Mouse (Mus musculus) adrenal gland, postnatal 10 days (tissue): ENCODE measurements around the gene Abt1. TPM values are rescaled to one million over a fixed set of nuclear protein-coding genes. Genes with fewer than 3 reads are reported as not detected.

Experiments
- DNase-seq: peaks from one replicate; pipeline ENCODE4 v3.0.0; 2021; ENCODE audit warnings: mixed read lengths
- long read RNA-seq, 2 experiments: library from polyadenylated mRNA; stranded (forward); transcript quantifications; one replicate each; pipeline ENCODE4 v2.0.0; 2021
- total RNA-seq, 2 experiments: library from RNA; stranded (reverse); gene quantifications; 2 replicates each; pipeline ENCODE4 v1.2.3; 2021

The Abt1 gene
- 1 to 10 TPM; 6.1 to 7.1 TPM for total RNA-seq
- long read RNA-seq, experiment 1, full-length matches to known transcripts = 34 of 36 reads
- long read RNA-seq, experiment 1, partial matches to known transcripts = 0 of 36 reads
- long read RNA-seq, experiment 1, other reads (novel, unspliced or antisense) = 2 of 36 reads
- long read RNA-seq, experiment 2, full-length matches to known transcripts = 12 of 14 reads
- long read RNA-seq, experiment 2, partial matches to known transcripts = 1 of 14 reads
- long read RNA-seq, experiment 2, other reads (novel, unspliced or antisense) = 1 of 14 reads

- DNase-seq = peak; percentile 97
Observed at GRCm38 (mm10) chr13:23423286-23424051, at the start of gene Abt1. TSS of gene Abt1 (minus strand) at chr13:23423866.

DNA sequence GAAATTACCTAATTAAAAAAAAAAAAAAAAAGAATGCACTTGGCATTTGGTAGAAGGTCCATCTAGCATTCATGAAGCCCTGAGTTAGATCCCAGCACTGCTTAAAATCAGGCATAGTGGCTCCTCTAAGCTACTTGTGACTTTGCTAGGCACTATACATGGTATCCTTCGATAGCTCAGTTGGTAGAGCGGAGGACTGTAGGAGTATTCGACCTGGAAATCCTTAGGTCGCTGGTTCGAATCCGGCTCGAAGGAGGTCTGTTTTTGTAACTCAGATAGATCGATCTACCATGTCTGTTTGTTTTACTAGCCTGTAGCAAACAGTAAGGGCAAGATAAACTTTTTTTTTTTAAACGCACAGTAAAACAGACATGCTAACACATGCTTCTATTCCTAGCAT, 43.2 kb upstream of the Abt1 start:
- peak; percentile 74 for DNase-seq

- no peak for DNase-seq
Observed at GRCm38 (mm10) chr13:23466306-23466705, 42.6 kb upstream of the Abt1 start.

GRCm38 (mm10) chr13:23465600-23466109, 42.0 kb upstream of the Abt1 start, which contains the start of gene Btn1a1:
TSS of gene Btn1a1 (minus strand) at chr13:23465901.
- no peak for DNase-seq

DNA sequence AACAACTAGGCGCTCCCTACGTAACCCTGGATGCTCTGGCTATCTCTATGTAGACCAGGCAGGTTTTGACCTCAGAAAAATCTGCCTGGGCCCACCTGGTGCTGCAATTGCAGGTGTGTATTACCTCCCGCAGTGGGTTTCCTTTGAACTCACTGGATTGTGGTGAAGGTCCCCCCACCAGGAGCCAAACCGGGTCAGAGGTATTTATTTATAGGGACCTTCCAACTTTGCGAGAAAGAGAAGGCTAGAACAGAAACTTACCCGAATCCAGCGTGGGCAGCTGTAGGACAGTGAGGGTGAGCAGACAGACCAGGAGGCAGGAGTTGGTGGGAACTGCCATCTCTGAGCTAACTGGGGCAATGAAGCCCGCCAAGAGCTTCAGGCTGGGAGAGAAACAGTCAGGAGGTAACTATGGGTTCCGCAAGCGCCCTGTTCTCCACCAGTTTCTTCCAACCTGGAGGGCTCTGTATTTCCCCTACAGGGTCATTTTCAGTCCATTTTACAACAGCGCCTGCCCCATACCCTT, 41.2 kb upstream of the Abt1 start:
- no peak for DNase-seq

GRCm38 (mm10) chr13:23464224-23464637, 40.6 kb upstream of the Abt1 start:
- peak; percentile 39 for DNase-seq

DNA sequence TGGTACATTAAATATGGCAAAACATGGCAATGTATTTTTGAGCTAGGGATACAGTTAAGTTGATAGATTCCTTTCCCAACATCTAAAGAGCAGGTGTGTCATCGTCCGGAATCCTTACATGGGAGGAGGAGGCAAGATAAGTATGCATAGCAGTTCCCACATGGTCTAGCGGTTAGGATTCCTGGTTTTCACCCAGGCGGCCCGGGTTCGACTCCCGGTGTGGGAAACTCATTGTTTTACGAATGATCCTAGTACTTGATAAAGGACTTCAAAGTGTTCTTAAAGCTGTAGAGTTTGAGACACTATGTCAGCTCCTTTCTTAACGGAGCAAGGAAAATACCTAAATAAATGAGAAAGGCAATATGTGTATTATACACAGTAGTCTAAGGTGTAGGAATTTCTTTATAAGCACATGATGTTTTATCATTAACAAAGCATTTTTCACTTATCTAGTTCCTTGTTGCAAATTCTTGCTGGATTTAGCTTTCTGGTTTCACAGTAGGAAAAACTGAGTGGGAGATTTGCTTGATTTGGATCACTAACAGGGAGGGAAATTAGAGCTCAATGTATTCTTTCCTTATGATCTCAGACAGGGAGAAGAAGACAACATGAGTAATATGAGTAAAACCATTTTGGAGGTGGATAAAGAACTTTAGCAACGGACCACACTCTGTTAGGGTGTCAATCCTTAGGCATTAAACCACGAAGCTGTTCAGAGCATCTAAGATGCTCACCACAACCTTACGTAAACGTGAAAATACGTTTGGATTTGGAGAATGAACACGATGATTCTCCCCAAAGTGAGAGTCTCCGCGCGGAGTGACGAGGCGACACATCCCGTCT, 39.9 kb upstream of the Abt1 start:
- peak; percentile 80 for DNase-seq

DNA sequence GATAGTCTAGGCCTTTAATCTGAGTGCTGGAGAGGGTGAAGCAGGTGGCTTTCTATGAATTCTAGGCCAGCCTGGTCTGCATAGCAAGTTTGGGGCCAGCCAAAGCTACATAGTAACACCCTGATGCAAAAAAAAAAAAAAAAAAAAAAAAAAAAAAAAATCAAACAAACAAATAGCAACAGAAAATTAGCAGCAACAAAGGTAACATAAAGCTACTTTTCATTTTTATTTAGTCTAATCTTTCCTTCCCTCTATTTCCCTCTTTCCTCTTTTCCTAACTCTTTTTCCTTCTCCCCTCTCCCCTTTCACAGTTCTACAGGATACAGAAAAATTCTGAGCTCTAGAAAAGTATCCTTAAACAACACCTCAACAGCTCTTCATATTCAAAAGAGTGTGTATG, 39.0 kb upstream of the Abt1 start:
- no peak for DNase-seq

- no peak for DNase-seq
Observed at GRCm38 (mm10) chr13:23462063-23462462, 38.4 kb upstream of the Abt1 start.

- DNase-seq = no peak
Observed at GRCm38 (mm10) chr13:23459264-23459846, 35.7 kb upstream of the Abt1 start.

DNA sequence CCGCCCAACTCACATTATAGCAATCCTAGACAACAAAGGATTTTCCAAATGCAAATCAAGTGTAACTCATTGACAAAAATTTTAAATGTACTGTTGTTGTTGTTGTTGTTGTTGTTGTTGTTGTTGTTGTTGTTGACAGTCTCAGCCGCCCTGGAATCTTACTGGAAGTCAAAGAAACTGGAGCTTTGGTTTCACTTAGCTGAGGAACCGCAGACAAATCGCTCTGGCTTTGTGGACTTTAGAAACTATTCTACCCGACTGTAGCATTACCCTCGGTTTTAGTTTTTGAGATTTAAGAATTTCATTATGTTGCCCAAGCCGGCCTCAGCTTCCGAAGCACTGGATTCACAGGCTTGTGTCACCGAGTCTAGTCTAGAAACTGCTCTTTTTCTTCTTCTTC, 30.3 kb upstream of the Abt1 start:
- no peak for DNase-seq

GRCm38 (mm10) chr13:23453362-23453862, 29.7 kb upstream of the Abt1 start:
- peak; percentile 80 for DNase-seq

DNA sequence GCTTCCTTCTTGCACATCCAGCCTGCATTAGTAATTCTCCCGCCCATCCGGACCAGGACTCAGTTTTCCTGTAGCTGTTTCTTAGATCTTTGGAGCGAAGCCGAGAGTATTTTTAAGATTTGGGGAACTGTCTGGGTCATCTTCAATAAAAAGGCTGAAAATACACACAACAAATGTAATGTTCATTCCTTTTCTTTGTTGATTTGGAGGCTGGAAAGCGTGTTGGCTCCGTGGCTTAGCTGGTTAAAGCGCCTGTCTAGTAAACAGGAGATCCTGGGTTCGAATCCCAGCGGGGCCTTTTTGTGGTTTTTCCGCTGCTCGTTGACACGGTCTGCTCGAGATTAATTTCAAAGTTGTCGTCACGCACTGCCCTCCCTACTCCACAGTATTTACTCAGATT, 26.7 kb upstream of the Abt1 start:
- peak; percentile 92 for DNase-seq

DNA sequence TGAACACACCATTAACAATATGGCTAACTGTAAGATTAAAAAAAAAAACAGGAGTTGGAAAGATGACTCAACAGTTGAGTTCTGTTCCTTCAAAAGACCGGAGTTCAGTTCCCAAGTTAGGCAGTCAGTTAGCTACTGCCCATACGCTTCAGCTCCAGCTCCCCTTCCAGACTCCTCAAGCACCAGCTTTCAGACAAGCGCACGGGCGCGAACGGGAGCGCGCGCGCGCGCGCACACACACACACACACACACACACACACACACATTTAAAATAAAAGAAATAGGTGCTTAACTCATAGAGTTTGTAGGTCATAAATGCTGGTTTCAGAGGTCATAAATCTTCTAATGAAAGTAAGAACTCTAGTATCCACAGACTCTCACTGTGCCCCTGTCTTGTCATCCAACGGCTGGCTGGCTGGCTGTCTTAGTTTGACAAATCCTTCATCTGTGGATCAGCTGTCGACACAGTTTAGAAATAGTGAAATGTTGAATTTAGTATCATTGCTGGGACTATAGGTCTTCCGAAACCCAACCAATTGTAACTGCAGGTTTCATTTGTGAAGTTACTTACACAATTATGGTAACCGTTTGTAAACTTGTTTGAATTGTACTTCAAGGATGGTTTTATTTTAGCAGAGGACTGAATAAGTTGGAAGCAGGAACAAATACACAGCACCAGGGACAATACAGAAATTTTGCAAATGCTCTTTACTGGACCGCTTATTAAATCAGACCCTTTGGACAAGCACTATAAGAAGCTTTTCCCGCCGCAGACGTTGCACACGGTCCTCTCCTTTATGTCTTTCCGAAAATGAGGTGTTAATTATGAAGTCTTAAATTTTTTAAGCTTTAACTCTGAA, 25.8 kb upstream of the Abt1 start:
- DNase-seq = peak; percentile 66

GRCm38 (mm10) chr13:23448758-23449157, 25.1 kb upstream of the Abt1 start:
- no peak for DNase-seq

GRCm38 (mm10) chr13:23446498-23446952, 22.9 kb upstream of the Abt1 start:
- peak; percentile 90 for DNase-seq

- DNase-seq = peak; percentile 94
Observed at GRCm38 (mm10) chr13:23445561-23446320, 22.1 kb upstream of the Abt1 start.

DNA sequence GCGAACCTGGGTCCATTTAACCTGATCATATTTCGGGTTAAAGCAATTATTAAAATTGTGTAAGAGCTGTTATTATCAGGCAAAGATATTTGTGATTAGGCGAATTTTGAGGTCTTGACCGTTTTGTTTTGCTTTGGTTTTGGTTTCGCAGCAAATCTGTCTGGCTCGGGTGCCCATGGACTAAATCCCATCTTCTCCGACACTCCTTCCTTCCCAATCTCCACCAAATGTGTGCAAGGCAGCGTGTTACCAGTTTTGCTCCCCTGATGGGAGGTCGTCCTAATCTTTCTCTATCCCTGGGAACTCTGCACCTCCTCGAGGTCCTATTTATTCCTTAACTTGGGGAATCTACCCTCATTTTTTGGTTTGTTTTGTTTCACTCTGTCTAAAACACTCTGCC, 21.5 kb upstream of the Abt1 start:
- no peak for DNase-seq

DNA sequence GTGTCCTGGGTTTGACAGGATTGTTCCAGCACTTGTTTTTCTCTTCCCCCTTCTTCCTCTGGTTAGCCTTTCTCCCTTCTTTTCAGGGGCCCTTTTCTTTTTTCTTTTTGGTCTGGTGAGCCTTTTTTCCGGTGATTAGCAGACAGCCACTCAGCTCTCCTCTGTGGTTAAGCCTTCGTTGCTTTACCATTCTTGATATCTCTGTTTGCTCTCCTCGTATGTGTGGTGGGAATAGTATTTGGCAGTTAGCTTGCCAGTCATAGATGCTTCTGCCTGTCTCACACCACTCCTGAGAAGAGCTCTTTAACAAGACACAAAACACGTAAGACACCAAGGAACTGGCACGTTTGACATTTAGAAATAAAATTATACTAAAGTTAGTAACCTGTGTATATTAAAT, 20.8 kb upstream of the Abt1 start:
- no peak for DNase-seq

DNA sequence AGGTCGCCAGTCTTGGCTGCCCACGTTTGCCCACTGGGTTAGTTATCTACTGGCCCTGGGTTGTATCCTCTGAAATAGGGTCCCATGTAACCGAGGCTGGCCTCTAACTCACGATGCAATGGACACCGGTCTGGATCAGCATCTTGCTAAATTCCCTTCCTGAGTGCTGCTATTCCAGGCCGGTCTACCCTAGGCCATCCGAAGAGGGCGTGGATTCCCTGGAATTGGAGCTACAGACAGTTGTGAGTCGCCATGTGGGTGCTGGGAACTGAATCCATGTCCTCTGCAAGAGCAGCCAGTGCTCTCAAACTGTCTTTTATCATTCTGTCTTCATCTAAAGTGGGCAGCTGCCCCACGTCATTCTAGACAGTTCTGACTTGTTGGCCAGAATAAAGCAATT, 16.2 kb upstream of the Abt1 start:
- DNase-seq = no peak
